Mouse (Mus musculus) lung, postnatal 25 days (tissue): ENCODE measurements around the gene Tmem131l.

Experiments used
- DNase-seq: peaks from one replicate; pipeline ENCODE4 v3.0.0; 2022; ENCODE audit warnings: low spot score

Gene Tmem131l

DNA sequence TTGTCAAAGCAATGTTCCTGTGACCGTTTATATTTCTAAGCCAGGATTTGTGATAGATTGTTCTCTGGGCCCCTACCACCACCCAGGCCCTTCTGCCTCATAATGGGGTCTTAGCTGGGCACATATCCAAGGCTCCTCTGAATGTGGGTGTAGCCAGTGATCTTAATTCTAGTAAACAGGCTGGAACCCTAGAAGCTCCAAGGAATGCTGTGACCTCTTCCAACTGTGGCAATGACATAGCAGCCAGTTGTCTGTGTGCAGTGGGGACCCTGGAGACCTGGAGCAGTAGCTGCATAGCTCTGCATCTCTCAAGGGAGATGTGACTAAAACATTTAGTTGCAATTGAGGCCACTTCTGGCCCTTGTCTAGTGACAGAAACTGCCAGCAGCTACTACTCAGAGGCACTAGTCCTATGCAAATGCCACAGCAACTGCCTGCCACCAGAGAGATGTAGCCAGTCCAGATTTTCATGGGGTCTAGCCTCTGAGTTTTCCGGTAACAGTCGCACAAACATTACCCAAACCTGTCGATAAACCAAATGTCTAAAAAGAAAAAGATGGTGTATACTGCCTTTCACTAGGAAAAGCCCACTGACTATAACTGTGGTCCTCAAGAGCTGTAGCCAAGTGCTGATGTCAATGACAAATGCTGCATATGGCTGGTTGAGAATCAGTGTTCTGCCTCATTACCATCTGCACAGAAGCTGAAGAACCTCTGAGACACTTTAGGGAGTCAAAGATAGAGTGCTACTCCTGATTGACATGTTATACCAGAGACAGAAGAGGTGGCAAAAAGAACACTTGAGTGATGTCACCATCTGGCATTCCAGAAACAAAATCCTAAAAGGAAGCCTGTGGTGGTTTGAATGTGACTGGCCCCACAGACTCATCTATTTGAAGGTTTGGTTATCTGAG, 61.2 kb downstream of the Tmem131l start:
- no peak for DNase-seq

GRCm38 (mm10) chr3:83977817-83978216, 62.2 kb downstream of the Tmem131l start:
- no peak for DNase-seq

DNA sequence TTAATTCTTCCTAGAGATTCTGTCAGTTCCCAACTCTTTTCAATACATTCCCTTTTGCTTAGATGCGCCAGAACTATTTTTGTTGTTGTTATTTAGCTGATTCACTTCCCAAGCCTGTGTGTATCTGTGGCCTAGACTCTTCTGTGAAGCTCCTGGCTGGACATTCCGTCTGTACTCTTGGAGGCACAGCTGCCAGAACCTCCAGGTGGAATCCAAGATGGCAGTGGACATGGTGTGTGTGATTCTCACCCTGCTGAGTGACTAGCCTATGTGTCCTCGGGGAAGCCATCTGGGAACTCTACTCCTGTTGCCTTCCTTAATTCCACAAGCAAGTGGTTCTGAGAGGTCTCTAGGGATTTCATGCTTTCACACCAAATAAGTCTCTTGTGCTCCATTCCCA, 63.8 kb downstream of the Tmem131l start:
- DNase-seq: no peak

- DNase-seq: no peak
These were observed 66.6 kb downstream of the Tmem131l start for GRCm38 (mm10) chr3:83973339-83973738.

DNA sequence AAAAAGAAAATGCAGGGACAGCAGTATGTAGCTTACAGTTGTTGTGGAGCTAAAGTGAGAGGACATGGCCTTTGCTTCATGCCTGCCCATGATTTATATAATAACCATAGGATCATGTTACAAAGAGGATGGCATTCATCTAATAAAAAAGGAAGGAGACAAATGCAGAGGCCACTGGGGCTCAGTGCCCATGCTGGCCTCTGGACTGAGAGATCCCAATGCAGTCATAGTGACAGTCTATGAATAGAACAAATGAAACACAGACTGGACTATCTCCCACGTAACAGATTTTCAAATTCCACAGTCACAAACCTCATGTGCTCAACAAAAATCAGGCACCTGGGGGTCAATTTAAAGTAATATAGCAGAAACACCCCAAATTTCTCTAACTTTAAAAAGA, 69.3 kb downstream of the Tmem131l start:
- no peak for DNase-seq

DNA sequence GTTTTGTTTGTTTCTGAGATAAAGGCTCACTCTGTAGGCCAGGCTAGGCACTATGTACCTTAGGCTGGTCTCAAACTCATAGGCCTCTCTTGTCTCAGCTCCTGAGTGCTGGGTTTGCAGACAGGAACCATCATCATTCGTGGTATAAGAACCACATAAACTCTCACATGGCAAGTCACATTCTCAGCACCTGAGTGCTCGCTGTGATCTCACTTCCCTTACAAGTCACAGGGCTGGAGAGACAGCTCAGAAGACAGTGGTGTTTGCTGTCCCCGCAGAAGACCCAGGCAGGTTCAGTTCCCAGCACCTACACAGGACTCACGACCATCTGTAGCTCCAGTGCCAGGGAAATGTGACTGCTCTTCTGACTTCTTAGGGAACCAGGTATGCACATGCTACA, 70.9 kb downstream of the Tmem131l start:
- no peak for DNase-seq

- no peak for DNase-seq
These were observed 72.2 kb downstream of the Tmem131l start for GRCm38 (mm10) chr3:83967791-83968190.

DNA sequence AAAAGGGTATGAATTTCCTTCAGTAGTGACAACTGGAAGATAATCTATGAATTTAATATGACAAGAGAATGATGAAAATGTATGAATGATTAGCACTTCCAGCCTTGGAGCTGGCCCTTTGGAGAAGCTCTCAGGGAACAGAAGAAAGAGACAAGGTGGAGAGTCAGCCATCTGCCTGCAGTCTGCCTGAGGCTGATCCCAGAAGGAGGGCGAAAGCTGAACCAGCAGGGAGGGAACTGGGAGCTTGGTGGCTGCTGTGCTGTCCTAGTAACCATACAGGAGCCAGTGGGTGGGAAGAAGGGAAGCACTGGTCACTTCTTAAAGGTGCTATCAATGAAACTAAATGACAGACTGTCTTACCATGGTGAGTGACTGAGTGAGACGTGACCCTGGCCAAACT, 74.6 kb downstream of the Tmem131l start:
- no peak for DNase-seq

DNA sequence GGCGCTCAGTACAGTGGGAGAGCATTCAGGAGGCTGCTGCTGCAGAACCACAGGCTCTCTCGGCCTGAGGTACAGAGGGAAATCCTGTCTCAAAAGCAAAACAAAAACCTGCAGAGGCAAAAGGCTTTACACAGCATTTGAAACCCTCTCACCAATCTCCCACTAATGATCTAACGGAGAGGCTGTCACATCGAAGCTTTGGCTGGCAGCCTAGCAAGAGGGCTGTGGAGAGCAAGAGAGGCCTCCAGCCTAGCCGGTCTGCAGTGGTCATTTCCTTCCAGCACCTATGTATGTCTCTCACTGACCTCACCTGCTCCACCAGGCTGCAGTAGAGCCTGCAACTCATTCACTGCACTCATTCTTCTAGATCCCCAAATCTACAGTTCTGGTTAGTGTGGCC, 76.3 kb downstream of the Tmem131l start:
- DNase-seq: no peak

- no peak for DNase-seq
These were observed 77.4 kb downstream of the Tmem131l start for GRCm38 (mm10) chr3:83962571-83962970.

GRCm38 (mm10) chr3:83962076-83962475, 77.9 kb downstream of the Tmem131l start:
- DNase-seq: no peak

DNA sequence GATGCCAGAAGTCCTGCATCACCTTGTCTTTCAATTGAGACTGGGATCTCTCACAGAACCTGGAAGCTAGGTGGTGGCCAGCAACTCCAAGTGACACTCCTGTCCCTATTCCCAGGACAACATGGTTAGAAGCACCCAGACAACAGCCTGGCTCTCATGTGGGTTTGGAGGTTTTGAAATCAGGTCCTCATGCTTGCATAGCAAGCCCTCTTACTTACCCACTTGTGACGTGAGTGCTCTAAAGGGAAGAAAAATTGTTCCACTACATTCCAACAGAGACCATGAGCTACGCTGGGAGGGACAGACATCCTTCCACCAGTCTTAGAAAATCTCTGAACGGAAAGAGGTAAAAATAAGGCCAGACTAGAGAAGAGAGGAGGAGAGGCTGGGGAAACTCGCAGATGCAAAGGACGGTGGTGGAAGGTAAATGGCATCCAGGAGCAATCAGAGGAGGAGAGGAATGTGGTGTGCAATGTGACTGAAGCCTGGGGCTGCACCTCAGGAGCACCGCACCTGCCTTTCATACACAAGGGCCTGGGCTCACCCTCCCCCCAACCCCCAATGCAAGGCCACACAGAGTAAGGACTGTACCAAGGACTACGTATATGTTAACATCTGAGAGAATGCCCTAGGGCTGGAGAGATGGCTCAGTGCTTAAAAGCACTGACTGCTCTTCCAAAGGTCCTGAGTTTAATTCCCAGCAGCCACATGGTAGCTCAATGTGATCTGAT, 80.9 kb downstream of the Tmem131l start:
- DNase-seq: peak; percentile 68

DNA sequence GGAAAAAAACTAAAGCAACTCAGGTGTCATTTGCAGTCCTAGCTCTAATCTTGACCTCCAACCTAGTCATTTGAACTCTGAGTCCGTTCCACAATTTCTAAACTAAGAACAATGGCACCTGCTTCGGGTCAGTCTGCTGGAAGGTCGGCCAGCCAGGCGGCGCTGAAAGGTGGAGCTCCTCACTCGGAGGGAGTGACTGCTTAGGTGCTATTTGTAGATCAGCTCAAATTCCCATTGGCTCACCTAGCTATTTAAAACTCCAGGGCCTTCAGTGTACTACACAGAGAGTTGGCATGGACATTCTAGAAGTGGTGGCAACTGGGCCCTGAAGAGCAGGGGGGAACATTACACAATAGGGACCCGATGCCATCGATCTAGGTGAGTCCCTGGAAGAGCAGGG, 86.1 kb downstream of the Tmem131l start:
- no peak for DNase-seq

DNA sequence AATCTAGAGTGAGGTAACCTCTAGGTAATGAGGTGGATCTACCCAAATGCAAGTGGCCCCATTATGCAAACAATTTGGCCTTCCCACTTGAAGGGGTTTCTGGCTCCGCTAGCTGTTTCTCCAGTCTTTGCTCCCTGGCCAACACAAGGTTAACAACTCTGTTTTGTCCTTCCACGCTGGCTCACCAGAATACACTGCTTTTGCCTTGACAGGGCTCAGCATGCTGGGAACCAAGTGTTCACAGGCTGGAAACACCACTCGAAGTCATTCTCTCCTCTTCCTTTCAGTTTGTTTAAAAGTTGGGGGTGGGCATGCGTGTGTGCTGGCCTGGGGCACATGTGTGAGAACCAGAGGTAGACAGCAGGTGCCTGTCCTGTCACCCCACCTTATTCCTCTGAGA, 91.2 kb downstream of the Tmem131l start:
- DNase-seq: no peak

DNA sequence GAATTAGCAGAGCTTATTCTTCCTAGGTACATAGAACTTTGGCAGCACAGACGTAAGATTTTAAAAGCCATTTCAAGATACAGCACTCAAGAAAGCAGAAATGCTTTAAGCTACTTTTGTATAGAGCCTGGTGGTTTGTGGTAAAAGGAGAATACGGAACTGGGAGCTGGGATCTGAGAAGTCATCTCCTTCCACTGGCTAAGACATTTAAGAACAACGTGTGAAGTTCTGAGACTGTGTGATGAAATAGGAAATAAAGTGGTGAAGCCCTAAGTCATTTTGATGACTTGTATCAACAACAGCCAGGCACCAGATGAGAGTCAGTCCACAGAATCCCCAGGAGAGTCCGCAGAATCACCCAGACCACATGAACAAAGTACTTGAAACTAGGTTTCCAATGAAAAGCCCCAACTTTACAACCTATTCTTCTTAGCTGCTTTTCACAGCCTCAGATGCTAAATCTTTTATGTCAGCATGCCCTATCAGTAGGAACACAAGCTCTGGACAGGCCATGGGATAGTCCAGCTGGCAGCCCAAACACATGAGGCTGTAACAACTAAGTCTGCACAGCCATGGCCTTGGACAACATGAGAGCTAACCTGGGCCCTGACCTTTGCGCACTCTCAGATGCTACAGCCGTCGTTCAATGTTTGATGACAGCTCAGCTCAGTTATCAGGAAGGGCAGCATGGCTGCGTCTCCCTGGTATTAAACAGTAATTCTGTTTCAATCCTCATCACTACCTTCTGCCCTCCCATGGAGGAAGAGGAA, 92.3 kb downstream of the Tmem131l start:
- DNase-seq: peak; percentile 19

DNA sequence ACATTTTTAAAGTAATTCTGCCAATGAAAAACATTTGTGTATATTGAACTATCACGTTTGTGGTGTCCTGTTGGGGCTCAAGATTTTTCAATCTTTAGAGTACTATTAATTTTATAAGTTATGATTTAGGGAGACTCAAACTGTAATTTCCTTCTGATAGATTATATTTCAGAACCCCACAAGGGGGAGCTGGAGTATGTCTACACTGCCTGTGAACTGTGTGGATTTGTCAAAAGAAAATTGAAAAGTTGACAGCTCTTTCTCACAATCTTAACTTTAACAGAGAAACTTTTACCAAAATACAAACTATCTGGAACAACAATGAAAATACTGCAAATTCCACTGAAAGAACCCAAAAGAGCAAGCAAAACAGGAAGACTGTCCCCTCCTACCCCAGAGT, 93.1 kb downstream of the Tmem131l start:
- peak; percentile 42 for DNase-seq

DNA sequence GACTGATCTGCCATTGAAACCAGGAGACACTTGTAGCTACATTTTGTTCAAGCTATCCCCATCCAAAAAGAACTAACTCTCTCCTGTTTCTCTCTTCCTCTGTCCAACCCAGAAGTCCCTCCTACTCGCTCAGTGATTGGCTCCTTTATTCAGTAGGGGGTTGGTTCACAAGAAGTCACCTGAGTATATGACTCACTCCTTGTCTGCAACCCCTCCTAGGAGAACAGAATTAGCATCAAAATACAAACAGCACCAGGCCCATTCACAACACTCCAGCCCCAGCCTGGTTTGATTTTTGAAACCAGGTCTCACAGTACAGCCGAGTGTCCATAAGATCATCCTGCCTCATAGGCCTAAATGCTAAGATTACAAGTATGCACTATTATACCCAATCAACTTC, 96.3 kb downstream of the Tmem131l start:
- DNase-seq: no peak

GRCm38 (mm10) chr3:83943212-83943611, 96.8 kb downstream of the Tmem131l start:
- DNase-seq: no peak

DNA sequence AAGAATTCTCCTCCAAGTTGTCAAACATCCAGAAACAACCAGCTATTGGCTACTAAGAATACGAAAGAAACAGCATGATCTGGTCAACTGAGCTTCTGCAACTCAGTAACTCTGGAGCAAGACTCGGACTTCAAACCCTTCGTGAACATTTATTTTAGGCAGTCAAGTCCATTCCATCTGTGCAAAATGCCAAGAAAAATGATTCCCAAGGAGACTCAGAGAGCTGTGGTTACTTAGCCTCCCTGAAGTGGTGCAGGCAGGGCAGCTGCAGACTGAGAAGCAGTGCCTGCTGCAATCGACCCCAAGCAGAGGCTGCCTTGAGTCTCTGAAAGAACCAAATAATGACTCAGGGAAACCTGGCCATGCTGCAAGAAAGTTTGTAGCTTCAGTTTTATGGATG, 98.1 kb downstream of the Tmem131l start:
- no peak for DNase-seq

DNA sequence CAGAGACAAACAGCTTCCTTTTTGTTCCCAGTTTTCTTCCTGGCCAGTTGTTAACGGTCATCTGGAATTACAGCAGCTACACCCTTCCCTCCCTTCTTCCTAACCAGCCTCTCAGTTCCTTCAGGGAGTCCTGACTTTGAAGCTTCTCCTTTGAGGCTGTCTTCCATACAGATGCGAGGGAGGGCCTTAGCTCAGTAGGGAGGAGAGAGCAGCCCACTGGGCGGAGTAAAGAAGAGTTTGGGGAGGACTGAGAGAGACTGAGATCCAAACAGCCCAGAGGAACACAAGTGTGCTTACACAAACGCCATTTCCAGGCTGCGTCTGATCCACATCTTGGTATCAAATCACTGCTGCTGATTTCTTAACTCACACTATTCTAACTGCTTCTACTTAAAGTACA, 101.1 kb downstream of the Tmem131l start:
- no peak for DNase-seq

DNA sequence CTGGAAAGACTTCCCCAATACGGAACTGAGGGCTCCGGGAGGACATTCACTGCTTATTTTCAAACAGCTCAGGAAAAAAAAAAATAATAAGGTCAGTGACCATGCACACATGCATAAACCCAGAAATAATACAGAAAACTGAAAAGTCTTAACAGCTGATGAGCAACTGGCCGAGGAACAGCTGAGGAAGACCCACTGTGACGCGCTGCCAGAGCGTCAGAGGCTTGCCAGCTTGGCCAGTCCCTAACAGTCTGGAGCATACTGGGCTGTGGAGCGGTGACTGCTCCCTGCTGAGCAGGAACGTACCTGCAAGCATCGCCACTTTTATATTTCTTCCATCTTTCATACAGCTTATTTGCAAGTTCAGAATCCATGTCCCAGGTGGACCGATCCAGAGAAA, 105.5 kb downstream of the Tmem131l start:
- no peak for DNase-seq

DNA sequence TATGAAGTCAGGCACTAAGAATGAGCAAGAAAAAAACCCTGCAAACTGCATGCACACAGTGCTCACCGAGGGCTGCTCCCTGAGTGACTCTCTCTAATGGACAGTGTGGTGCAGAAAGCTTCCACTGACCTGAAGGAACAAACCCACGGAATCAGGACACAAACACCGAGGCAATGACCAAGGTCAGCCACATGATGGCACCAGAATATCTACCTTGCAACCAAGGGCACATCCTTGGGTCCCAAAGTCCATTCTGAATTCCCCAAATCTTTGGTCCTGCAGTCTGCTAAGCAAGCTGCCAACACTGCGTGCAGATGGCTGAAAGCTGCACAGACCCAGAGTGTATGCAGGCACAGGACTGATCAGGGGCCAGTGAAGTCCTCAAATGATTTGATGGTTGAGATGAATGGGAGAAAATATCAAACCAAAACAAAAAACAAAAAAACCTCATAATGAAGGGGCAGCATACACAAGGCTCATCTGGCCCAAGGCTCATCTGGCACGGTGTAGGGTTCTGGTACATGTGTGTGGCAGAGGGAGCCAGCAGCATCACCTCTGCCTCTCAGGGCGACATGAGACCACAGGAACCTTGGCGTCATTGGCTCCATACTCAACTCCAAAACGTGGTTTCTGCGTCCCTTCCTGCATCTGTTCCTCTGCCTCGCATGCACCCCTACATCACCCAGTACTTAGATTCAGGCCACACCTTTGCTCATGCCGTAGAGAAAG, 124.0 kb downstream of the Tmem131l start:
- peak; percentile 24 for DNase-seq
